Mouse (Mus musculus): ENCODE results near the gene Pax8. TPM values are rescaled to one million over a fixed set of nuclear protein-coding genes. Genes with fewer than 3 reads are reported as not detected.

Gene Pax8
- polyA plus RNA-seq, 1 experiment from 2014 or later, result not detected

- Histone ChIP-seq H3K36me3 (ENCODE audit: inconsistent target) (no peaks in the 10 kb centered on the region), H3K4me3 (ENCODE audit: inconsistent target) (no peak overlapping the region), H3K27ac (no peak overlapping the region), H3K79me2 (ENCODE audit: inconsistent target) (peaks cover 23% of the 10 kb centered on the region)
- WGBS (ENCODE audit: missing documents), result 46% methylated on average over 9 of the region's 9 CpGs
Observed at GRCm38 (mm10) chr2:24382456-24383230, 92.8 kb downstream of the Pax8 start.

- Histone ChIP-seq H3K27ac (no peak overlapping the region), H3K4me3 (ENCODE audit: inconsistent target) (no peak overlapping the region), H3K36me3 (ENCODE audit: inconsistent target) (no peaks in the 10 kb centered on the region), H3K79me2 (ENCODE audit: inconsistent target) (no peaks in the 10 kb centered on the region)
- WGBS (ENCODE audit: missing documents), result 98% methylated on average over 5 of the region's 5 CpGs
Observed at GRCm38 (mm10) chr2:24378747-24379450, 96.5 kb downstream of the Pax8 start.

Other genes with a start within 250 kb of the Pax8 start
- not detected in 3 replicates for gene Il1f5, start 198.6 kb downstream of the Pax8 start, polyA plus RNA-seq (2018)
- not detected in 3 replicates for gene Il1f10, start 184.4 kb downstream of the Pax8 start, polyA plus RNA-seq (2018)
- gene Il1rn, start 138.7 kb downstream of the Pax8 start, polyA plus RNA-seq (2018), result 61.2 to 130 TPM (median 113 TPM) in 3 replicates
- gene Psd4, start 108.0 kb downstream of the Pax8 start, polyA plus RNA-seq (2018), result 26.6 to 56.4 TPM (median 37.3 TPM) in 3 replicates

Data from macrophage (primary cell).